Mouse (Mus musculus) E14TG2a.4 (cell line): ENCODE data around the gene Ankrd44.

Experiments
- CTCF ChIP-seq: conservative IDR thresholded peaks from 2 replicates; pipeline ENCODE4 v1.5.1; 2014; ENCODE audit warnings: low read length
- NANOG ChIP-seq: IDR thresholded peaks from 2 replicates; pipeline ENCODE4 v1.6.1; 2014; ENCODE audit warnings: borderline replicate concordance, low read length, mixed read lengths
- POU5F1 ChIP-seq: IDR thresholded peaks from 2 replicates; pipeline ENCODE4 v1.6.1; 2014; ENCODE audit warnings: low read length, borderline replicate concordance

GRCm38 (mm10) chr1:54922025-54922574 is 4.1 kb downstream of the Ankrd44 start:
- TF ChIP-seq CTCF (no peak), POU5F1 (no peak), NANOG (no peak)
